Mouse (Mus musculus) lung, postnatal 36 days (tissue): ENCODE results near the gene C1qtnf7.

ENCODE experiments used
- DNase-seq: peaks from one replicate; pipeline ENCODE4 v3.0.0; 2022; ENCODE audit warnings: mixed read lengths

The C1qtnf7 gene

DNA sequence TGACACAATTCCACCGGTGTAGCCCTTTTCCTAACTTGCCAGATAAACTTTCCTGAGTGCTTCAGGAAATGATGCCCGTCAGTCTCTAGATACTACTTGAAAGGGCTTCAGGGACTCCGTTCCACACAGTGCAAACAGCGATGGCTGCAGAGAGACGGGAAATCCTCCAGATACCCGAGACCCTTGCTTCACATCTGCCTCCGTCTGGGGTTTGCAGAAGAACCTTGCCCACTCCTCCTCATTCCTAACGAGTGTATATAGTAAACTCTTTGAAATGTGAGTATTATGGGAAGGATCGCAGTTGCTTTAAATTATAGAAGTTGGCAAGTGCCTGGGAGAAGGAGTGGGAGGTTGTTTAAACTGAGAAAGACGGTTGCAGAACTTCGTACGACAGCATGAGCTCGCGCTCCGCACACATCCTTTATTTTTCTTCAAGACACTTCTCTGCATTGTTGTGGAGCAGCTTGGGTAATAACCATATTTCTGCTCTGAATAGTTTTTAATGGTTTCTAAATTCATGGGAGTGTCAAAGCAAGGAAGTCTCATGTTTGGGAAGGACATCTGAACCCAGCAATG lies at the start of gene C1qtnf7:
TSS of gene C1qtnf7 (plus strand) at position 138 of the 576 bp plus-strand sequence.
- no peak for DNase-seq

- no peak for DNase-seq
Observed at GRCm38 (mm10) chr5:43466762-43467161, 48.6 kb upstream of the C1qtnf7 start.

DNA sequence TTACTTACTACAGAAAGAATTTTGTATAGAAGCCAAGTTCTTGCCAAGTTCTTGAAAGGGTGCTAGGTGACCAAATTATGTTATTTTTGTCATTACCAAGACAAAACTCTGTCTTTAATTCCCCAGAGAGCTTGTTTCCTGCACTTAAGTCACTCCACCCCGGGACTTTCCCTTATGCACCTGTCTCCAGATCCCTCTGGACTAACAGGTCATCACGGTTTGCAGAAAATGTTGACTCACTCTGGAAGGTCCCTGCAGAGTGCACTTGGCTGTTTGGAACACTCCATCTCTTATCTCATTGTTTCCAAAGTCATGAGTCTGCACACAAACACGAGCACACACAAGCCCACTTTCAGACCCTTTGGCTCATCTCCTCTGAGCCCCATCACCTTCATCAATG lies 48.1 kb upstream of the C1qtnf7 start:
- DNase-seq, result no peak

GRCm38 (mm10) chr5:43468937-43469336 lies 46.4 kb upstream of the C1qtnf7 start:
- no peak for DNase-seq

DNA sequence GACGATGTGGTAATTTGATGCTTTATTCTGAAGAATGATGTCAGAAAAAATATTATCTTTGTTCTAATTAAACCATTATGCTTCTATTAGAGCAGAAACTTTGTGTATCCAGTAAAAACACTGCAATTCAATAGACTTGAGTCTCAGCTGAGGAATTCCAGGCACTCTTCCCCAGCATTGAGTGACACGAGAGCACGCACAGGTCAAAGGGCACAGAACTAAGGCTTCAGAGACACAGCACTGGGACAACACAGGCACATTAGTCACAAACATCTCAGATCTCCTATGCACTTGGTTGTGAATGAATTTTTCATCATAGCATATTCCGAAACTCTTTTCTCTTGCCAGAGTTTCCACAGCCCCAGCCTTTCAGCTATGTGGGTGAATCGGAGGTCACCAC lies 37.4 kb upstream of the C1qtnf7 start:
- peak; percentile 31 for DNase-seq

GRCm38 (mm10) chr5:43480046-43480445 lies 35.3 kb upstream of the C1qtnf7 start:
- DNase-seq, result no peak

DNA sequence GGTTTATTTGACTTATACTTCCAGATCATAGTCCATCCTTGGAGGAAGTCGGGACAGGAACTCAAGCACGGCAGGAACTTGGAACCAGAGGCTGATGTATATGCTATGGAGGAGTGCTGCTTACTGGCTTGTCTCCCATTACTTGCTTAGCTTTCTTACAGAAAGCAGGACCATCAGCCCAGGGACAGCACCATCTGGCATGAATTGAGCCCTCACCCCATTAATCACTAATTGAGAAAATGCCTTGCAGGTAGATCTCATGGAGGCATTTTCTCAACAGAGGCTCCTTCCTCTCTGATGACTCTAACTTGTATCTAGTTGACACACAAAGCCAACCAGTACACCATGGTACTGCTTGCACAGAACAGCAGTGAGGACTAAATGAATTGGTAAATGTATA lies 34.6 kb upstream of the C1qtnf7 start:
- no peak for DNase-seq

DNA sequence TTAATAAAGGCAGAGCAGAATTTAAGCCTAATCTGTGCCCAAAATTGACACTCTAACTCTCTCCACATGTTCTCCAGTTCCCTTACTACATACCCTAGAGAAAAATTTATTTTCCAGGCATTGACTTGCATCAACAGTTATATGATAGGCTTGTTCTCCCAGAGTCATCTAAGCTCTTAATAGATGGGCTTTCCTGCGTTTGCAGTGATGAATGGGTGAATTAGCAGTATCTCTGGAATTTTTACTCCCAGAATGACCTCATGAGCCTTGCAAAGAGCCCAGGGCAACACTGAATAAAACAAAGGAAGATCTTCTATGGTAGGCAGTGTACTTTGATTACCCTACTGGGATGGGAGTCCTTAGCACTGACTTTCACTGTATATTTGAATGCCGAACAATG lies 33.5 kb upstream of the C1qtnf7 start:
- DNase-seq, result no peak

GRCm38 (mm10) chr5:43501887-43502286 lies 13.5 kb upstream of the C1qtnf7 start:
- no peak for DNase-seq

DNA sequence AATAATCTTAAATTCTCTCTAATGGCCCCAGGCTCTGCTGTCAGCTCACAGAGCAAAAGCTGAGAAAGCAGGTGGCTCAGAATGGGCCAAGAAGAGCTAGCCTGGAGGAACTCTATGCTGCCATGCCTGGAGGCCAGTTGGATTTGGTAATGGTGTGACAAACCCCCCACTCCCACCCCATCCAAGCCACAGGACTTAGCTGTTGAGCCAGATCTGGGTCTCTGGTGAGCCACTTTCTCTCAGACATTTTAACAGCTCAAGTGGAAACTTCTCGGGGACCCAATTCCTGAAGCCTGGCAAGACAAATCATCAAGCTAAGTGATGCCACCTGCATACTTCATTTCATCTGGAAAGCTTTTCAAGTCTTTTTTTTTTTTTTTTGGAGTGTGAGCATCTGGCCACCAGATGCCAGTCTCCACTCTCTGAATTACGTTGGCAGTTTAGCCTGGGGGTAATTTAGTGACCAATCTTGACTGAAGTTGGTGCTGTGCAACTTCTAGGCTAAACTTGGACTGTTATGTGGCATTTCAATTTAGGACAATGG lies 11.0 kb upstream of the C1qtnf7 start:
- DNase-seq, result no peak

DNA sequence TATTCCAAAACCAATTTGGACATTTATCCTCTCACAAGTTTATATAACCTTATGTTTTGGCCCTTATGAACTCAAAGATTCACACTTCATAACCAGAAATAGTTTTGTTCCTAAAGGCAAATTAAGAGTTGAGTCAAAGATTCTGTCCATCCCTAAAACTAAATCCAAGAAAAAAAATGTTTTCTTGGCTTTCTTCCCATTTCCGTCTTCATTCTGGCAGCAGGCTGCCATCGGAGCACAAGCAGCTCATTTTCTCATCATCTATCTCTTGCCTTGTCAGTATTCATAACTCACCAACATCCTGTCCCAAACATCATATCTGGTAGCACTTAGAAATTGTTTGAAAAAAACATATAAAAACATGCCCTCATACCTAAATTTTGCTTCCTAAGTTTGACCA lies 6.9 kb upstream of the C1qtnf7 start:
- DNase-seq, result peak; percentile 45

GRCm38 (mm10) chr5:43508892-43509291 lies 6.4 kb upstream of the C1qtnf7 start:
- no peak for DNase-seq

DNA sequence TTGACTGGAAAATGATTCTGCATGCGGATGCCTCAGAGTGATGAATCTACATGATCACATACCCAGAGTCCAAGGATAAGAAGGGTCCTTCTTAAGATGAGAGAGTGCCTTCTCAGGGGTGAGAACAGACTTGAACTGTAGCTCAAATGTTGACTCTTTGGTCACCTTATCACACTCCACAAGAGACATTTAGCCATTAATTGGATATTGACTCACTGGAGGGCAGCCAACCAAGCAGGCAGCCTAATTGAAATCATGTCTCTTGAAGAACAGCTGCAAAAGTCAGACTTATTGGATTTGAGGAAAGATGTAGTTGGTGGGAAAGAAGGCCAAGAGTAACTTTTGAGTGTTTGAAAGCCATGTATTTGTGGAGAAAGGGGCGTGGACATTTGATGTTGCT lies 4.2 kb upstream of the C1qtnf7 start:
- DNase-seq, result no peak

GRCm38 (mm10) chr5:43516491-43516890 lies 1.2 kb downstream of the C1qtnf7 start:
- DNase-seq, result peak; percentile 43

- peak; percentile 54 for DNase-seq
Observed at GRCm38 (mm10) chr5:43517313-43517712, 2.0 kb downstream of the C1qtnf7 start.

DNA sequence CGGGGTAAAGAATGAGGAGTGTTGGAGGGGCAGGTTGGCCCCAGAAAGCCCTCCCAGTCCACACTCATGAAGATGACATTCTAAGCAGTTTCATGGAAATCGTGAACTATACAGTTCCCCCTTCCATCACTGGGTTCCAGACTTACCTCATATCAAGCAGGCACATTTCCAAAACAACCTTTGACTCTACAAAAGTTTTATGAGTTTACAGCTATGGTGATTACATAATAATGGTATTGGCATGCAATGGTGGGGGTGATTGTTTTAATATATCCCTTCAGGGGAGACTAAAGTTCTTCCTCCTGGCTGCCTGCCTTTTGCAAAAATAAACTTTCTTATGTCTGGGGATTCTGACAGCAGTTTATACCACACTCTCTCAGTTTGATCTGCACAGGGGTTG lies 4.6 kb downstream of the C1qtnf7 start:
- DNase-seq, result no peak

- no peak for DNase-seq
Observed at GRCm38 (mm10) chr5:43521369-43521768, 6.0 kb downstream of the C1qtnf7 start.

GRCm38 (mm10) chr5:43522866-43523265 lies 7.5 kb downstream of the C1qtnf7 start:
- no peak for DNase-seq

DNA sequence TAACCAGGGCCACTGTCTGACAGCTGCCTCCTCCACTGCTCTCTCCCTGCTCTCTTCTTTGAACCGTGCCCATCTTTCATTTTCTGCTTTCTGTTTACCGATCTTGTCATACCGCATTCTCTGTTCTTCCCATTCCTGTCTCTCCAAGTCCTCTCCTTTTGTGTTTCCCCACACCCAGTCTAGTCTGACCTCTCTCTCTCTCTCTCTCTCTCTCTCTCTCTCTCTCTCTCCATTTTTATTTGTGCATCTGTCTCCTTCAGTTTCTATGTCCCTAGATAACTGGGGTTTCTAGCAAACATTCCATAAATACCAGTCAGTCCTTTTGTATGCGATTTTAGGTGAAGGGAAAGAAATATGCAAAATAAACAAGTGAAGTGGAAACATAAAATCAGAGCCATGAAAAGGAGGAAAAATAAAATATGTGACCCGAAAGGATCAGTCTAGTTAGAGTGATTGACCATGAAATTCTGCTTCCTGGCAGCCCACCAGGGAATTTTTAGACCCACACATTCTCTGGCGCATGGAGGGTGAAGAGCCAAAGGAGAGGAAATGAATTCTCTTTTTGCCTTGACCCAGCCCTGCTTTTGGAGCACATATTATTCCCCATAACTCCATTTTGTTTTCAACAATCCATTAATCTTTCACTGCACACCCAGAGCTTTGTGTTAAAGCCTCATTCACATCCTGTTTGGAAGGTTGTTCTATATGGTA lies 11.7 kb downstream of the C1qtnf7 start:
- peak; percentile 42 for DNase-seq

GRCm38 (mm10) chr5:43530186-43530585 lies 14.8 kb downstream of the C1qtnf7 start:
- DNase-seq, result no peak

GRCm38 (mm10) chr5:43530886-43531285 lies 15.5 kb downstream of the C1qtnf7 start:
- no peak for DNase-seq

DNA sequence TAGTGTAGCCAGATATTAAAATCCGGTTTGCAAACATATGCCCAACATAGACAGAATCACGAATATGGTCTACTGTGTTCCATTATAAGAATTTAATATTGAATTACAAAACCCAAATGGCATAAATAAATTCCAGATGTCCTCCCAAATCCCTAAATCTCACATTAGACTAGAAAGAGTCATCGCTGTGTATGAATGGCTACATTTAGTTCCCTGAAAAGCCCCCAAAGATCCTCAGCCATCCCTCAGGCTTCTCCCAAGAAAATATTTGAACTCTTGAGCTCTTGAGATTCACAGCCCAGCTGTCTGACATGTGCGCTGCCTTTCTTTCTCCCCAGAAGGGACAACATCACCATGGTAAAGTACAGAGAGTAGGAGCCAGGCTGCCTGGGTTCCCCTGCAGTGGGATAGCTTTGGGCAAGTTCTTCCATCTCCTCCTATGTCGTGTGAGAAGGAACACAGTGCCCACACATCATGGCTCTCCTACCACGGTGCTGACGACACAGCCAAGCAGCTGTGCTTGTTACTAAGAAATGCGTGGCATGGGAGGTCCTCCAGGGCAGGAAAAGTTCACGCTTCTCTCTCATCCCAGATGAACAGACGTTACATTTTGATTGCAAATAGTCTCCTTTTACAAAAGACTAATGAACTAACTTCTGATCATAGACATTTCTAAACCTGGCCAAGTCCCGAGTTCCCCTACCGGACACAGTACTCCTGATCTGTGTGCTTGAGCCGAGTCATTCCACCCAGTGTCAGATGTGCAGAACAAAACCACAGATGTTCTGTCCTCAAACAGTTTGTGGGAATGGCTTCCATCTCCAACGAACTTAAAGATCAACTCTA lies 23.2 kb downstream of the C1qtnf7 start:
- peak; percentile 31 for DNase-seq

GRCm38 (mm10) chr5:43539168-43539516 lies 23.8 kb downstream of the C1qtnf7 start:
- peak; percentile 56 for DNase-seq

- no peak for DNase-seq
Observed at GRCm38 (mm10) chr5:43539871-43540270, 24.5 kb downstream of the C1qtnf7 start.
